Mouse (Mus musculus) kidney, adult 18-20 months (tissue): Measurements from ENCODE around the gene Sacm1l.
A peak's percentile ranks its signal among the peaks of the same experiment; 100 is the strongest.

Experiments used
- DNase-seq: peaks from one replicate; pipeline ENCODE4 v3.0.0; 2021

Gene Sacm1l

GRCm38 (mm10) chr9:123589240-123589910 lies 59.8 kb downstream of the Sacm1l start:
- DNase-seq: peak; percentile 53

DNA sequence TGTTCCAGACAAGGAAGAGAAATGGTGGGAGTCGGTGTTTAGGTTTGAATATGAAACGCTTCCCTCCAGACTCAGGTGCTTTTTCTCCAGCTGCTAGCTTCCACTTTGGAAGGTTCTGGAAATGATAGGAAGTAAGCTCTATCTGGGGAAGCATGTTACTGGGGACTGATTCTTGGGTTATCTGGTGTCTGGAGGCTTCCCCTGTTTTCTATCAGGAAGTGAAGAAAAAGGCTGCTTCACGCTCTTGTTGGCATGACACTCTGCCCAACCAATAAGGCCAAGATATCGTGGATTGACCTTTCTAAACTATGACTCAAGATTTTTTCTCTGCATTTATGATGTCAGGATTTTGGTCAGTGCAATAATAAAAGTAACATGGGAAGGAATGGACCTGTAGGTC lies 65.6 kb downstream of the Sacm1l start:
- no peak for DNase-seq

GRCm38 (mm10) chr9:123596910-123597309 lies 67.4 kb downstream of the Sacm1l start:
- no peak for DNase-seq

DNA sequence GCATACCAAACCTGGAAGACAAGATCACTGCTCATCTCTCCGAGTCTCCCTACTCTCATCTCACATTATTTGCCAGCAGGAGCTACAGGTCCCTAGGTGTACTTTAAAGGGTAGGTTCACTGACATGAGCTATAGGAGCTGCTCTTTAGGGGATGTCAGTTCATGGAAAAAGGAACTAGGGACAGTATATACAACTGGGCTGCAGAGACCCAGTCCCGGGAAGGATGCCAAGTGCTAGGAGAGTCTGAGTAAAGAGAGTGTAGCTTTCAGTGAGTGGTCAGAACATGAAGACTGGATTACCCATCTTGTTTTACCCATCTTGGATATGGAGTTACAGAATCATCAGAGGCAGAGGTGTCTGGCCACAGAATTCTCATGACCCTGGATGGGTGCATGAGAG lies 67.8 kb downstream of the Sacm1l start:
- DNase-seq: no peak

GRCm38 (mm10) chr9:123601529-123601928 lies 72.0 kb downstream of the Sacm1l start:
- no peak for DNase-seq

DNA sequence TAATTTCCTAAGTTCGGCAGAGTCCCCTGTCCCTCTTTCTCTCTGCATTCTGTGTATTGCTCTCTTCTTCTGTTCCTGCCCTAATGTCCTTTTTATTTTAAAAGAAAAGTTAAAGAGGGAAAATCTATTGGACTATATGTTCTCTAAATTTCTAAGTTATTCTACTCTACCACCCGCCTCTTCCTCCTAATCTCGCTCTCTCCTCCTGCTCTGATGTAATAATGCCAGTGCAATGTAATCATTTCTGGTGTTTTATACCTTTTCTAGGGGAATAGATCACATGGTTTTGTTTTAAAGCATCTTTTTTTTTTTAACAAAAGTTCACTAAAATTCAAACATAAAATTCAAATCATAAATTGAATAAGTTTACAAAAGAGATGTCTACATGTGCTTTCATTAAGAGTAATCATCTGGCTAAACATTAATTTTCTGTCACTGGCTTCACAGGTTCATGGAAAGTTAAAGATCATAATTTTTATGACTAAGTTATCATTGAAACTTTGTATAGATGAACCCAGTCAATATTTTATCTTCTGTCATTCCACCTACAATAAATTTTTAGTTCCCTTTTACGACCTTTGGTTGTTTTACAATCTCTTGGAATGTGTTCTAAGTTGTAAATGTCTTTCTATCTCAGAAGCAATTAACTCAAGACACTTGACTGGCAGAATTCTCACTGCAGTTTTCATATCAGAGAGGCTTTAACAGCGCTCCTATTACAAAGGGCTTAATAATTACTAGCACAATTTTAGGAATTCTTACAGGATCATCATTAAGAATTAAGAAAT lies 90.9 kb downstream of the Sacm1l start:
- no peak for DNase-seq

DNA sequence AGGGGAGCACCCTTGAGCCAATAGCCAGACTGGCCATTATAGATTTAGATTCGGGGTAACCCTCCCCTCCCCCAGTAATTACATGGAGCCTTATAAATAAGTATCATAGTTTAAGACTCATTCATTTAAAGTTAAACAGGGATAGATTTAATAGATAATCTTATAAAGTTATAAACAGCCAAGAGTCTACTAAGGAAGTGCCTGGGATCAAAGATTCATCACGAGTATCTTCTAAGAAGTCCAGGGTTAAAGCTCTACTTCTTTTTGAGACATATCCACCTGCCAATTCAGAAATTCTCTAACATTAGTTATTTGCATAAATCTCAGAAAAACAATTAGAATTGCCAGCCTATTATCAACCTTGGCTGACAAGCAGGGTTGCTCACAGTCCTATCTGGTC lies 95.2 kb downstream of the Sacm1l start:
- no peak for DNase-seq

DNA sequence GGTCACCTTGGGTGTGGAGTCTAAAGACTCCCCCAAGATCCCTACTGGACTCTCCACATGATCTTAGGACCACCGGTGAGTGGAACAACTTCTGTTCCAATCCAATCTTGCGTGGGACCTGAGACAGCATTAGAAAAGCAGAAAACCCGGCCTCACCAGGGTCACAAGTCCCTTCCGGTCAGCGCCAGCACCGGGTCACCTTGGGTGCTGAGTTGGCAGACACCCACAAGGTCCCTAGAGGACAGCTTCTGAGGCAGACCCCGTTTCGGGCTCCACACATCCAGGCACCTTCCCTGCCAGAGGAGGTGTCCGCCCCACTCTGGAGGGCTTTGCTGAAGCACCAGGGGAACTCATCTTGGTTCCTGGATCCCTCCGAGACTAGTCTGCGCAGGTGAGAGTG lies 96.3 kb downstream of the Sacm1l start:
- DNase-seq: peak; percentile 64

- DNase-seq: no peak
These were observed 102.1 kb downstream of the Sacm1l start for GRCm38 (mm10) chr9:123631666-123632065.

DNA sequence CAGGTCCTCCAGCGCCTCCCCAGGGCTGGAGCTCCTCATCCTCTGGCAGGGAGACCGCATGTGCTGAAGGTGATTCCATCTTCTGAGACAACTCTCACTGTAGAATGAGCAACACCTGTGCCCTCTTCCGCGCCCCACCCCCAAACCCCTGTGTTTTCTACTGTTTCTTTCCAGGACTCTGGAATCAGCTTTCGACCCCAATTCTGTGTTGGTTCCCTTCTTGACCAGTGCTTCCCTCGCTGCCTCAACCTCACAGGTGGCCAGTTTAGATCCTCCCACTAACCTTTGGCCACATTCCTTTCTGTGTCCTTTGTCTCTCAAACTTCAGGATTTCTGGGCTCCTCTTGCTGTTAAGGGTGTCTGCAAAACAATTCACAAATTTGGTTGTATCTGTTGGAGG lies 102.7 kb downstream of the Sacm1l start, which contains the start of gene Slc6a20b:
Slc6a20b (minus strand) TSS at position 285 of the 400 bp plus-strand sequence.
- DNase-seq: peak; percentile 61

GRCm38 (mm10) chr9:123632993-123633392 lies 103.4 kb downstream of the Sacm1l start:
- peak; percentile 22 for DNase-seq

DNA sequence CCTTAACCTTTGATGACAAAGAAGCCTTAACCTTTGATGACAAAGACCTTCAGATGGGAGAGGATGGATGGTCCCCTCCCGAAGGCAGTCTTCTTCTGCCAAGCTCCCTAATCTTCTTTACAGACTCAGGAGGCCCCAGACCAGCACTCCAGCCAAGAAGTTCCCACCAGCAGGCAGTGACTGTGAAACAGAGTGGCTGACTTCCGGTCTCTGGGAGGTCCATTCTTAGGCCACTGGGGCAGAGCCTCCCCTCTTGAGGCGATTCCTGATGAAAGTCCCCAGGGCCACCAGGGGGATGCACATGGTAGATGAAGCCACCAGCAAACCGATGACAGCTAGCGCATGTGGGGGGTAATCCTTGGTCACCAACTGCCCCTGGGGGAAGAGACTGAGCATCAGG lies 107.2 kb downstream of the Sacm1l start:
- DNase-seq: no peak

DNA sequence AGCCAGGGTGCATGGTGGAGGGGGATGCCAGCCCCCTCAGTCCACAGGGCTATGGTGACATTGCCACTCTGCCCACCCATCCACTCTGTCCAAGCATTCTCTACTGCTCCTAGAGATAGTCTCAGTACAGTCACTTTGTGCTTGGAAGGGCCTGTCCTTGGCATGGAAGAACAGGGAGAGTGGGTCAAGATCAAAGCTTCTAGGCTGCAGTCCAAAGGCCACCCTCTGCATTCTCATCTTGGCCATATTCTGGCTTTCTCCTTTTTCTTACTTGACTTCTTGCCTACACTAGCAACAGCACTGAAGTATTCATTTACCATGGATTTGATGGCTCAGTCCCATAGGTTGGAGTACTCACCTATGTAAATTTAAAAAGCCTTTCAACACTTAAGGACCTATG lies 108.7 kb downstream of the Sacm1l start:
- DNase-seq: no peak

DNA sequence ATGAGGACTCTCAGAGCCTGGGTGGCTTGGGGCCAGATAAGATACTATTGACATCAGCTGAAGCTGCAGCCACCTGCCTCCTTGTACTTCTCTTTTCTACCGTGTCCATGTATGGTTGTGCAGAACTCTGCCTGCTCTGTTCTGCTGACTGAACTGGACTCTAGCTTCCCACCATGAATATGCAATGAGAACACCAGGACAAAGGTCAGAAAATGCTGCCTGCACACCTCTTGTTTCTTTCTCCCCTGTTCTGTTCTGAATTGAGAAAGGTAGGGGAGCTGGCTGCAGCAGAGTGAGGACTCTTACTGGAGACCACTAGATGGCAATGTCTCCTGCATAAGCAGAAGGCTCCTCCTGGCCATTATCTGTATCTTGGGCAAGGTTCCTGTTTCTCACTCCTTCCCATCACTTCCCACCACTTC lies 109.1 kb downstream of the Sacm1l start:
- DNase-seq: peak; percentile 61

- DNase-seq: peak; percentile 37
These were observed 110.5 kb downstream of the Sacm1l start for GRCm38 (mm10) chr9:123640106-123640505.
